Mouse (Mus musculus) splenic B cell, adult 2 months (primary cell): ENCODE results near the gene Kdm6b.

Experiments
- DNase-seq: peaks from one replicate; pipeline ENCODE4 v3.0.0-alpha.2; 2011; ENCODE audit warnings: low read depth, low spot score
- H3K27me3 ChIP-seq: 2 replicates; pipeline ENCODE4 v1.6.1; 2012; ENCODE audit warnings: mild to moderate bottlenecking, low read length, moderate library complexity, mixed read lengths; ENCODE audit not compliant: control insufficient read depth, poor library complexity, insufficient read depth, severe bottlenecking
- H3K36me3 ChIP-seq: 2 replicates; pipeline ENCODE4 v1.6.1; 2012; ENCODE audit warnings: mild to moderate bottlenecking, low read length, moderate library complexity, mixed read lengths; ENCODE audit not compliant: control insufficient read depth, poor library complexity, insufficient read depth, severe bottlenecking

Kdm6b gene

DNA sequence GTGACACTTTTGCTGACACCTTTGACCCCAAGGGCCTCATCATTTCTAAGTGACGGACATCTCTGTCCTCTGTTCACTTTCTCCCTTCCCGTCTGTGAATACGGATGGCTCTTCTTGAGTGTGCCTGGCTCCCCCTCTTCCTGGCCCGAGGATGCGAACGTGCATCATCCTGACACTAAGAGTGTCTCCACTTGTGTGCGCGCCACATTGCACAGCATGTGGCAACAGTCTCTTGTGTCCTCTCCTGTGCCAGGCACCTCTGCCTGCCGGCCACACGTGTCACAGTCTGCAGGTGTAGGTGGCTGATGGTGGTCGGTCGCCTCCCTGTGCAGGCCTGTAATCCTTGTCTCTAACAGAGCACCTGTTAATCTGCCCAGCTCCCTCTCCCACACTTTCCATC lies 41.9 kb downstream of the Kdm6b start:
- Histone ChIP-seq H3K27me3 (no peaks in the 10 kb centered on the region), H3K36me3 (0 out of 2 replicates have a peak, but pooled peaks cover 2% of the 10 kb centered on the region)
- no peak for DNase-seq

DNA sequence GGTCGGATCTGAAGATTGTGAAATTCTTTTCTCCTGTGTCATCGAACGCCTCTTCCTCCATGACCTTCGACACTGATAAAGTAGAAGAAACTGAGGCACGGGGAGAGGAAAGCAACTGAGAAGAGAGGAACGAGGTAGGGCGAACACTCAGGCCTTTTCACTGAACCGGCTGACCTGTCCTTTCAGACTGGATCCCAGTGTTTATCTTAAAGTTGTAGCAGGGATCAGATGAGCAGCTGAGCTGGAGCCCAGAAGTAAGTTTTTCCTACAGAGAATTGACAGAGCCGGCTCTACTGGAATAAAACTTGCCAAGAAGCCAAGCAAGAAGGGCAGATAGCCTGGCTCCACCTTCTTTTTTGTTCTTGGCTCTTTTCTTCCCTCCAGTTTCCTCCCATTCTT lies 42.7 kb downstream of the Kdm6b start:
- 0 out of 2 replicates have a peak, but pooled peaks cover 2% of the 10 kb centered on the region for H3K36me3 ChIP-seq
- DNase-seq = no peak
- H3K27me3 ChIP-seq = no peaks in the 10 kb centered on the region

DNA sequence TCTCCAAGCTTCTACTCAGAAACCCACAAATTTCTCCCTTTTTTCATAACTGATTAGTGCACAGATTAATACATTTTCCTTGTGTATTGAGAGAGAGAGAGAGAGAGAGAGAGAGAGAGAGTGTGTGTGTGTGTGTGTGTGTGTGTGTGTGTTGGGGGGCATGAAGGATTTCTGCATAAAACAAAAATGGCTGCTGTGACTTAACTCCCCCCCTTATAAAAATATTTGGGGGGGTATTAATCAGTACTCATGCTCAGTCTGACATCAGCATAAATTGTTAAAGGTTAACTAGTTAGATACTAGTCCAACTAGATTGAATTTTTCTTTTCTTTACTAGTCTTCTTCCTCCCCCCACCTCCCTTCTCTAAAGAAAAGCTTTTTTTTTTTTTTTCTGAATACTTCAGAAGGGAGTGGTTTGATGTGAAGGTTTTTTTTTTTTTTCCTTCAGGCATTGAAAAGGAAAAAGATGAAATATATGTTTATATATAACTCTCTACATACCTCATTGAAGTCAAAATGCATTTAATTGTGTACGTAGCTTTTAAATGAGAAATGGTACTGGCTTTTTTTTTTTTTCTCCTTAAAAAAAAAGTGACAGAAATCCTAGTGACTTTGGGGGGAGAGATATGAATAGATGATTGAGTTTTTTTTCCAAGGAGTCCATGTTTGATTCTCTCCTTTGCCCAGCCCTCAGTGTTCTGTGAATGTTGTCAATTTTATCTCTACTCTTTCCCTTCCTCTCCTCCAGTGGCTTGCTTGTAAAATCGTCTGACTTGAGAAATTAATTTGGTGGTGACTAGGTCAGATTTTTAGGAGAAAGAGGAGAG lies 43.3 kb downstream of the Kdm6b start:
- no peak for DNase-seq
- 0 out of 2 replicates have a peak, but pooled peaks cover 2% of the 10 kb centered on the region for H3K36me3 ChIP-seq
- no peaks in the 10 kb centered on the region for H3K27me3 ChIP-seq

DNA sequence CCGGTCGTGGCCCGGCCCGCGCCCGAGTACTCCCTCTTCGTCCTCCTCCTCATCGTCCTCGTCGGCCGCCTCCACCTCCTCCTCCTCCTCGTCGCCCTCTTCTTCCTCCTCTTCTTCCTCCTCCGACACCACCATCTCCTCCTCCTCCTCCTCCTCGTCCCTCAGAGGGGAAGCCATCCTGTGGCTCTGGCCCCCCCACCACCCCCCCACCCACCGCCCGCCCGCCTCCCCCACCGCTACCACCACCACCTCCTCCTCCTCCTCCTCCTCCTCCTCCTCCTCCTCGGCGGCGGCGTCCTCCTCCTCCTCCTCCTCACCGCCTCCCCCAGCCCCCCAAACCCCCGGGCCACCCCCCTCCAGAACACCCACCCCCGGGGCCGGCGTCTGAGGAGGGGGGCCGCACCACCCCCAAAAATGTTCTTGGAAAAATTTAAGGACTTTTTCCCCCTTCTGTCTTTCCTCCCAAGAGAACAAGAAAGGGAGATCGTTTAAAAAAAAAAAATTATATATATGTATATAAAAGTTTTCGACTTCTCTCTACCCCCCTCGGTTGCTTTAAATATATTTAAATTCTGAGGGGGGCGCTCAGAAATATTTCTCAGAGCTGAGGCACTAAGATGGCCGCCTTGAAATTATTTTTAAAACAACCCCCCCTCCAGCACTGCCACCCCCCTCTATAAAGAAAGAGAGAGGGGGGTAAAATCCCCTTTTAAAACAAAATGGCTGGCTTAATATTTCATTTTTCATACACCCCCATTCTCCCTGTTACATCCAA lies 44.1 kb downstream of the Kdm6b start, which contains the start of gene Chd3:
Gene Chd3, minus strand, starts transcription at position 192 of the 775 bp plus-strand sequence.
- H3K36me3 ChIP-seq = 0 out of 2 replicates have a peak, but pooled peaks cover 2% of the 10 kb centered on the region
- no peaks in the 10 kb centered on the region for H3K27me3 ChIP-seq
- peak; percentile 29 for DNase-seq

DNA sequence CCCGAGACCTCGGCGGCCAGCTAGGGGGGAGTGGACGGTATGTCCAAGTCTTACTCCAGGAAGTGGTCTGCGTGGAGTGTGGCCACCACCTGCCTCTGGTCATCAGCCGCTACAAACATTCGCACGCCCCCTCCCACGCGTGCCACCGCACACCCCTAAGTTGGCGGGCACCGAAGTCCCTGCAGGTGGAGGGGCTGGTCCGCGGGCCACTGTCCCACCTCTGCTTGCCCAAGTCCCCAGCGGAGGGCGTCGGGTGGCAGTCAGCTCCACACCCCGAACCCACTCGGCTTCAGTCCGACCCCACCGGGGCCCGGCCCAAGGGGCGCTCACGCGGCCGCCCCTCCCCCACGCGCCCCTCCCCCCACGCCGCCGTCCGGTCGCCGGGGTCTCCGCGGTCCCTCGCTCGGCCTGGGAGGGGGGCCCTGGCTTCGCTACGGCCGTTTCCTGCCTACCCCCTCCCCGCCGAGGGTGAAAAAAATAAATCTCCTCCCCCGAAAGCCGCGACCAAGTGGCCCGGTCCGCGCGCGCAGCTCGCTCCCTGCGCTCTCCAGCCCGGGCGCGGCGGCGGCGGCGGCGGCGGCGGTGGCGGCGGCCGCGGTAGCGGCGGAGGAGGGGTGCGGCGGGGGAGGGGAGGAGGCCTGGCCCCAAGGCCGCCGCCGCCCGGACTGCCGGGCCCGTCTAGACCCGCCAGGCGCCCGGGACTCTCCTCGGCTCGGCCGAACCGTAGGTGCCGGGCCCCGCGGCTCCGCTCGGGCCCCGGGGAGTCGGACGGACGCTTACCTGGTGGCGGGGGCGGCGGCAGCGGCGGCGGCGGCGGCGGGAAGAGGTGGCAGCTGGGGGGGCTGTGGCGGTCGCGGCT lies 44.9 kb downstream of the Kdm6b start:
- H3K27me3 ChIP-seq = no peaks in the 10 kb centered on the region
- peaks cover 3% of the 10 kb centered on the region; the same call in 1 of the 2 replicates for H3K36me3 ChIP-seq
- peak; percentile 55 for DNase-seq

DNA sequence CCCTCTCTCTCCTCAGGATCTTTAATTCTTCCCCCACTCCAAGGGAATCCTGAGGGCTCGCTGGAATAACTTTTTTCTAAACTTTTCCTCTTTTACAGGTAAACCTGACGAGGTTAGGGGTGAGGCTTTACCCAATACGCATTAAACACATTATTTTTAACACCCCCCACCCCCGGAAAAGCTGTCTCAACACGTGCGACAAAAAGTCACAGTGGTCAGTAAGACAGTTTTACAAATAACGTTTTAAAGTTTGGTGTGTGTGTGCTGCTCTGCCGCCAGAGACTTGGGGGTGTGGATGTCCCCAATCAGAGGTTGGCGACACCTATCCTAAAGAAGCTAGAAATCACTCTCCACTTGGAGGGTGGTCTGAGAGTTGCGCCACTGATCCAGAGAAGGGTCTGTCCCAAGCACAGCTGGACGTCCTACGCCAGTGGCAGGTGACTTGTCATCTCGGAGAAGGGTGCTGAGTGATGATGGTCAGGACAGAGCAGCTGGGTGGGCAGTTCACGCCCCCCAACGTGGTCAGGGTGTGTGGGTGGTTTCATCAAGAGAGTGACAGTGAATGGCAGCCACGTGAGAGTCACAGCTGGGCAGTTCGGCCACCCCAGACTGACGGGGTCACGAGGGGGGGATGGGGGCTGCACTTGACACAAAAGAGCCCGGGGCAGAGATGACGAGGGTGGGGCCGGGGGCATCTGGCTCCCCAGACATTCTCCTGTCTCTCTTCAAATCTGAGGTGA lies 45.7 kb downstream of the Kdm6b start:
- H3K27me3 ChIP-seq = no peaks in the 10 kb centered on the region
- DNase-seq = peak; percentile 77
- peaks cover 2% of the 10 kb centered on the region; the same call in 1 of the 2 replicates for H3K36me3 ChIP-seq

DNA sequence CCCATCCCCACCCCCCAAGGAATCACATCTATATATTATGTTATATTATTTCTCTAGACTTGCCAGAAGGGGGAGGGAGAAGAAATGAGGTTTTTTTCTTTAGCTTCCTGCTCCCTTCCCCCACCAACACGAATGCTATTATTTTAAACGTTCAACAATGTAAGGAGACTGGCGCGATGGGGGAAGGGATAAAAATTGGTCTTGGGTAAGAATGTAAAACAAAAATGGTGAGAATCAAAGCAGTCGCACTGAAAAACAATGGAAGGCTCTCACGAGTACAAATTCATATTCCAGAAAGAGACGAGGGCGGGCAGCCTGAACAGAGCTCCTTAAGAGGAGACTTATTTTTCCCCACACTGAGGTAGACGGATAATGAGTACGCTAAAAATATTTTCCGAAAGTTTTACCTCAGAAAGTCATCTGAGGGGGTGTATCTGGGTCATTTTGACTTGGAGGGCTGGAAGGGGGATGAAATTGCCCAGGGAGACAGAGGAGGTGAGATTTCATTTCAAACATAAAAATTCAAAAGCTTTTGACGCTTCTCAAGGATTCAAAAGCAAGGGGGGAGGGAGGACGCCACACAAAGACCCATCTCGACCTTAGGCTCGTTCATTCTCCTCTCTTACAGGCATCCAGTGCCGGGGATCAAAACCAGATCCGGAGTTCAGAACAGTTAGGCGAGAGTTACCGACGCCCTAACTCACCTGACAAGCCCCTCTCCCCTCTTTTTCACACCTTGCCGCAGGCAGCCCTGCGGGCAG lies 46.4 kb downstream of the Kdm6b start:
- DNase-seq = peak; percentile 41
- Histone ChIP-seq H3K36me3 (peaks cover 5% of the 10 kb centered on the region; the same call in 1 of the 2 replicates), H3K27me3 (no peaks in the 10 kb centered on the region)

DNA sequence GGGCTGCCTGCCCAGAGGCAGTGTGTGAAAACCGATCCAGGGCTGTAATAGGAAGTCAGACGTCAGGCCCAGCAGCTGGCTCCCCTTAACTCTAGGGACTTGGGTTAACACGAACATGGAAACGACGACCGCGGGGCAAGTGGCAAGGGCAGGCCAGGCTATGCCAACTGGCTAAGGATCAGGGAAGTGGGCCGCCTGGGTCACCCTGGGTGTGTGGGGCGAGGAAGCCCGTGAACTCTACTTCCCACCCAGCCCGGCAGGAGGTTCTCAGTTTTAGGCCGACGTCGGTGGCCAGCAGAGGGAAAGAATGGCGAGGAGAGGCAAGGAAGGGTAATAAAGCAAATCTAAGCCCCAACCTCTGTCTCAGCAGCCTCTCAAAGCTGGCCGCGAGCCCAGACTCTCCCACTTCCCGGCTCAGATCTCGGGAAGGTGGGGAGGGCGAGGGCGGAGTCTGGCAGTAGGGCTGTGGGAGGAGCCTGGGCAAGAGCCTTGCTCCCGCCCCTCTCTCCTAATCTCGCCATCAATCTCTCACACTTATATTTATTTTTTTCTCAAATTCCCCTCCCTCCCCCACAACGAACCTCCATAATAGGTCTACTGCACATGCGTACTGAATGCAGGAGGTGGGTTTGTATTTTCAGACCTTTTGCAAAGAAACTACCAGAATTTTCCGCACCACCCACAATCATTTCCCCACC lies 47.2 kb downstream of the Kdm6b start:
- Histone ChIP-seq H3K27me3 (no peaks in the 10 kb centered on the region), H3K36me3 (peaks cover 9% of the 10 kb centered on the region)
- DNase-seq = peak; percentile 92

DNA sequence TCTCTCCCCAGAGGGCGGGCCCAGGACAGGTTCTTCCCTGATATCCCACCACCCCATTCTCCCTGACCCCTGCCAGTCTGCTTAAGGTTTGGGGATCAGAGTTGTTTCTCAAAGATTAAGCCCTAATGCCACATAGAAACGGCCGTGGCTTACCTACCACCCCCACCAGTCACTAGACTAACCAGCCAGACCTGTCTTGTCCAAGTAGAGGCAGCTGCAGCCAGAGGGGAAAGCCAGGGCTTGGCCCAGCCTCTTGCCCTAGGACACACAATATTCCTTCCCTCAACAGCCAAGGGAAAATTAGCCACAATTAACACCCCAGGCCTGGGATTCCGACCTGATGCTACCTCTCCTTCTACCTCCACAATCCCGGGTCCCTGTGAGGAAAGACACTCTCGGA lies 47.8 kb downstream of the Kdm6b start:
- Histone ChIP-seq H3K36me3 (peaks cover 9% of the 10 kb centered on the region), H3K27me3 (no peaks in the 10 kb centered on the region)
- no peak for DNase-seq

DNA sequence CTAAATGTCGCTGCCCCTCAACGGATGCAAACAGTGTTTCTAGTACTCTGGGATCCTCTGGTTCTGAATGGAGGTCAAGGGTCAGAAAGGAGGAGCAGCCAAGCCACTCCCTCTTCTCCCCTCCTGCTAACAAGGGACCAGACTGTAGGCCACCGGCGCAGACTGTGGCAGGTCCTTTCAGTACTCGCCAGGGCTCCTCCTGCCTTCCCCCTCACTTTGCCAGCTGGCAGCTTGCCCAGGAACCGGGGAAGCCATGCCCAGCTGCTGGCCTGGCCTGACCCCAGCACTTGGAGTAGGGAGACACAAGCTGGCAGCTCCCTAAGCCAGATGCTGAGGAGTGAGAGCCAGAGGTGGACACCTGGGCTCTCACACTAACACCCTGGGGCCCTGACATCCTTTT lies 48.6 kb downstream of the Kdm6b start:
- Histone ChIP-seq H3K27me3 (no peaks in the 10 kb centered on the region), H3K36me3 (peaks cover 10% of the 10 kb centered on the region)
- DNase-seq = no peak

DNA sequence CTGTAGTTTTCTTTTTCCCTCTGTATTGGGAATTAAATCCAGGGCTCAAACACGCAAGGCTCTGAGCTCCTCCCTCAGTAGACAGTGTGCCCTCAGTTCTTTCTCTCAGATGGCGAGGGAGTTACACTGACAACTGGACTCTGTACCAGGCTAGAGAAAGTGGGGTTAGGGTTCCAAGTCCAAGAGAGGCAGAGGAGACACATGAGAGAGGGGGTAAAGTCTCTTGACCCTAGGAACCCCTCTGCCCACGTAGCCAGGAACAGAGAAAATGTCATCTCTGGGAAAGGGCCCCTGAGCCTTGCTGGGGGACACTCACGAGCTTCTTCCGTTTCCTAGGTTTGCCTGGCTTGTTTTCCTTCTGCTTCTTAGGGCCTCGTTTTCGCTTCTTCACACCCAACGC lies 49.1 kb downstream of the Kdm6b start:
- Histone ChIP-seq H3K36me3 (peaks cover 10% of the 10 kb centered on the region), H3K27me3 (no peaks in the 10 kb centered on the region)
- DNase-seq = no peak

DNA sequence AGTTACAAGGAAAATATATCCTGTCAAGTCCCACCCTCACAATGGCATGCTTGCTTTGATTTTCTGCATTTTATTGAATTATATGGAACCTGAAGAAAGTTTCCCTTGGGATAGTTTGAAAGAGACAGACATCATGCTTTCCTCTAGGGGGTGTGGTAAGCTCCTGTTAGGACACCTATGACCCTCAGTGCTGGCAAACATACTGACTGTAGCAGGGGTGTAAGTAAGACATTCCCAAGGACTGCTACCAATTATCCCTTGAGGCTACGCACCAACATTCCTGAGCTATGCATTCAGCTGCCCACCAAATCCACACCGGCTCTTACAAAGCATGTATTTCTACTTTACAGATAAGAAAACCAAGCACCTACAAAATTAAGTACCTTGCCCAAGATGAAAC lies 51.0 kb downstream of the Kdm6b start:
- no peaks in the 10 kb centered on the region for H3K27me3 ChIP-seq
- DNase-seq = no peak
- peaks cover 12% of the 10 kb centered on the region for H3K36me3 ChIP-seq

DNA sequence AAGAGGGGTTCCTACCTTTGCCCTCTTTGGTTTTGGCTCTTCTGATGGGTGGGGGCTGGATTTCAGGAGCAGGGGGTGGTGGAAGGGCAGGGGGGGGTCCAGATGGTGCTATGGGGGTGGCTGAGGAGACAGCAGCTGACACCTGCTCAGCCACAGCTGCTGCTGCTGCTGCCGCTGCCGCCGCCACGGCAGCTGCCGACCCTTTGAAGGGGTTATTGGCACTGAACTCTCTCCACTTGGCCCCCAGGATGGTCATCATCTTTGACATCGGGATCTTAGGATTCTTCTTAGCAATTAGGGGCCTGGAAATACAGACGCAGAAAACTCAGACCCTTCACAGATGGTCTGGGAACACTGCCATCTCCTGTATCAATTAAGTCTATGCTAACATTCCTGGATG lies 51.5 kb downstream of the Kdm6b start:
- no peak for DNase-seq
- Histone ChIP-seq H3K36me3 (peaks cover 12% of the 10 kb centered on the region), H3K27me3 (no peaks in the 10 kb centered on the region)
